Mouse (Mus musculus) embryonic fibroblast, embryonic 13.5 days (primary cell): Measurements from ENCODE around the gene Bcdin3d.

ENCODE experiments used
- CTCF ChIP-seq: IDR thresholded peaks from 2 replicates; pipeline ENCODE4 v1.5.1; 2011; ENCODE audit warnings: mild to moderate bottlenecking, control low read depth, low read length, moderate library complexity, borderline replicate concordance; ENCODE audit not compliant: insufficient read depth
- POLR2A ChIP-seq: IDR thresholded peaks from 2 replicates; pipeline ENCODE4 v1.6.1; 2011; ENCODE audit warnings: low read depth, mild to moderate bottlenecking, control low read depth, low read length, moderate library complexity

- no peak for TF ChIP-seq CTCF
- TF ChIP-seq POLR2A, result no peak
Observed at GRCm38 (mm10) chr15:99431967-99432366, 42.6 kb downstream of the Bcdin3d start.
